In genomic region chr9:40321668-40322003, GRCm38 (mm10) we compare ENCODE assay signal across 11 mouse cellular contexts. TPM values are rescaled to one million over a fixed set of nuclear protein-coding genes. Genes with fewer than 3 reads are reported as not detected.
DNase-seq lines count a peak whose midpoint lies in the region; ATAC-seq and TF ChIP-seq lines count a peak whose summit lies in the region.
"Had no signal": no experiment of that assay in that cellular context is flagged by ENCODE, and none has a peak within 500 bp of the region (broad histone marks: within the 10 kb centered on the region; RNA-seq: fewer than 3 reads in every experiment).

No protein-coding gene starts in this region.

- peak overlapping the region; percentile 59; the same call in 1 of the 2 replicates for H3K27ac ChIP-seq in heart, embryonic 13.5 days (replicated peaks)
- peak overlapping the region; percentile 81 for H3K27ac ChIP-seq in lung, embryonic 14.5 days (ENCODE audit: low read depth)
- 0 out of 2 replicates have a peak overlapping the region, but pooled peaks have one; percentile 28 for H3K27ac ChIP-seq in embryonic facial prominence, embryonic 14.5 days (replicated peaks; ENCODE audit: low read depth, low read length)
- peak overlapping the region; percentile 96 for H3K27ac ChIP-seq in macrophage
- no peak overlapping the region for H3K27ac ChIP-seq in thymus, adult 2 months (ENCODE audit: control insufficient read depth, insufficient read depth, low read length)

- no peak overlapping the region for H3K4me3 ChIP-seq in heart, embryonic 13.5 days
- no peak overlapping the region for H3K4me3 ChIP-seq in lung, embryonic 14.5 days (ENCODE audit: low read depth, low read length)
- H3K4me3 ChIP-seq in embryonic facial prominence, embryonic 14.5 days (ENCODE audit: low read depth, low read length), result no peak overlapping the region
- H3K4me3 ChIP-seq in macrophage (ENCODE audit: inconsistent target), result no peak overlapping the region
- no peak overlapping the region for H3K4me3 ChIP-seq in thymus, adult 2 months (ENCODE audit: control insufficient read depth, insufficient read depth, low read length)
- H3K4me3 ChIP-seq: hindbrain, embryonic 13.5 days had no signal

- H3K4me2 ChIP-seq in heart, embryonic 13.5 days, result no peak overlapping the region
- H3K4me2 ChIP-seq in lung, embryonic 14.5 days, result no peak overlapping the region
- no peak overlapping the region for H3K4me2 ChIP-seq in embryonic facial prominence, embryonic 14.5 days (ENCODE audit: low read depth, low read length)
- H3K4me2 ChIP-seq: hindbrain, embryonic 13.5 days had no signal

- peaks cover 55% of the 10 kb centered on the region for H3K4me1 ChIP-seq in heart, embryonic 13.5 days
- peaks cover 14% of the 10 kb centered on the region for H3K4me1 ChIP-seq in lung, embryonic 14.5 days (ENCODE audit: insufficient read depth)
- H3K4me1 ChIP-seq in embryonic facial prominence, embryonic 14.5 days (ENCODE audit: control insufficient read depth, insufficient read depth, low read length), result peaks cover 12% of the 10 kb centered on the region
- H3K4me1 ChIP-seq in thymus, adult 2 months (replicated peaks; ENCODE audit: control insufficient read depth, insufficient read depth, low read length), result 0 out of 2 replicates have a peak, but pooled peaks cover 2% of the 10 kb centered on the region

- H3K9me3 ChIP-seq in heart, embryonic 13.5 days, result no peaks in the 10 kb centered on the region
- no peaks in the 10 kb centered on the region for H3K9me3 ChIP-seq in lung, embryonic 14.5 days (ENCODE audit: low read depth, low read length)
- no peaks in the 10 kb centered on the region for H3K9me3 ChIP-seq in embryonic facial prominence, embryonic 14.5 days (ENCODE audit: control insufficient read depth, low read length)
- H3K9me3 ChIP-seq: hindbrain, embryonic 13.5 days had no signal

- no peaks in the 10 kb centered on the region for H3K27me3 ChIP-seq in heart, embryonic 13.5 days (replicated peaks)
- H3K27me3 ChIP-seq in lung, embryonic 14.5 days (ENCODE audit: insufficient read depth, low read length), result no peaks in the 10 kb centered on the region
- no peaks in the 10 kb centered on the region for H3K27me3 ChIP-seq in embryonic facial prominence, embryonic 14.5 days (replicated peaks; ENCODE audit: control insufficient read depth, insufficient read depth, low read length)
- no peaks in the 10 kb centered on the region for H3K27me3 ChIP-seq in thymus, adult 2 months (ENCODE audit: control insufficient read depth, insufficient read depth, low read length)
- H3K27me3 ChIP-seq: hindbrain, embryonic 13.5 days; Patski had no signal

- WGBS in heart, embryonic 13.5 days, result 66% methylated on average over 3 of the region's 3 CpGs
- WGBS in lung, embryonic 14.5 days, result 59% methylated on average over 3 of the region's 3 CpGs
- WGBS in embryonic facial prominence, embryonic 14.5 days, result 48% methylated on average over 3 of the region's 3 CpGs
- 8% methylated on average over 3 of the region's 3 CpGs for WGBS in macrophage (ENCODE audit: missing documents)
- WGBS in thymus, adult 2 months, result 70% methylated on average over 3 of the region's 3 CpGs

- no peak for TF ChIP-seq CTCF in lung, embryonic 14.5 days (IDR thresholded peaks at IDR 0.05; ENCODE audit: low read depth)
- no peak for TF ChIP-seq CTCF in thymus, adult 2 months (IDR thresholded peaks at IDR 0.05; ENCODE audit: borderline replicate concordance, control insufficient read depth, extremely low read depth, insufficient read depth, low read length, poor library complexity)

- no peak for TF ChIP-seq POLR2A in thymus, adult 2 months (IDR thresholded peaks at IDR 0.05; ENCODE audit: control insufficient read depth, extremely low read depth, insufficient read depth, low read length, poor library complexity)

- no peak for ATAC-seq in heart, embryonic 13.5 days (ENCODE audit: extremely low read depth, insufficient number of reproducible peaks, low FRiP score, low TSS enrichment)
- no peak for ATAC-seq in lung, embryonic 14.5 days (ENCODE audit: insufficient read depth)
- ATAC-seq in embryonic facial prominence, embryonic 14.5 days (ENCODE audit: low read depth), result no peak

- no peak overlapping the region for H3K9ac ChIP-seq in heart, embryonic 13.5 days
- no peak overlapping the region for H3K9ac ChIP-seq in lung, embryonic 14.5 days
- H3K9ac ChIP-seq in embryonic facial prominence, embryonic 14.5 days (ENCODE audit: low read depth, low read length), result no peak overlapping the region
- H3K9ac ChIP-seq: hindbrain, embryonic 13.5 days had no signal

- peaks cover 10% of the 10 kb centered on the region for H3K36me3 ChIP-seq in heart, embryonic 13.5 days
- no peaks in the 10 kb centered on the region for H3K36me3 ChIP-seq in lung, embryonic 14.5 days (ENCODE audit: insufficient read depth)
- no peaks in the 10 kb centered on the region for H3K36me3 ChIP-seq in embryonic facial prominence, embryonic 14.5 days (ENCODE audit: control insufficient read depth, insufficient read depth, low read length)
- H3K36me3 ChIP-seq in macrophage (ENCODE audit: inconsistent target), result peaks cover 11% of the 10 kb centered on the region; the same call in 1 of the 2 replicates
- no peaks in the 10 kb centered on the region for H3K36me3 ChIP-seq in thymus, adult 2 months (ENCODE audit: control insufficient read depth, insufficient read depth, low read length)

- peaks cover 66% of the 10 kb centered on the region for H3K79me2 ChIP-seq in macrophage (ENCODE audit: inconsistent target)

- no peak for DNase-seq in heart, postnatal 4 days
- no peak for DNase-seq in lung, embryonic 14.5 days
- no peak for DNase-seq in lung, postnatal 25 days (ENCODE audit: low spot score)
- no peak for DNase-seq in embryonic facial prominence, embryonic 14.5 days (ENCODE audit: low spot score)
- no peak for DNase-seq in thymus, adult 2 months
- DNase-seq in thymus, adult 18-20 months, result no peak
- DNase-seq: cerebellum, adult 8-10 months had no signal

RNA-seq across cellular contexts. Expression of gene Scn3b, which starts 52.6 kb away (rescaled TPM):
- 0.69 and 1.3 TPM in 2 replicates for polyA plus RNA-seq in heart, embryonic 13.5 days (2015; fragmentation: Nextera tagmentation; extraction: Ambion mirVana)
- under 1 TPM; 0.67 to 0.99 TPM for total RNA-seq in heart, postnatal 4 days (2021)
- 2.9 and 4.4 TPM in 2 replicates for polyA plus RNA-seq in lung, embryonic 14.5 days (2014; fragmentation: Nextera tagmentation; extraction: Ambion mirVana)
- 34.7 and 42.9 TPM in 2 replicates for polyA plus RNA-seq in embryonic facial prominence, embryonic 14.5 days (2014; fragmentation: Nextera tagmentation; extraction: Ambion mirVana)
- total RNA-seq in macrophage (2018; cell fraction: chromatin; rRNA removed), result 10 to 100 TPM in 1 of 26 experiments, 1 to 10 TPM in 21, under 1 TPM in 4; 0.55 to 10.7 (median 2.5) TPM
- 1 to 10 TPM; 1.3 to 8.7 (median 3.2) TPM for total RNA-seq in macrophage (2018; cell fraction: cytosol; rRNA removed)
- 10 to 100 TPM in 2 of 26 experiments, 1 to 10 TPM in 23, under 1 TPM in 1; 0.92 to 16.0 (median 3.5) TPM for total RNA-seq in macrophage (2018; cell fraction: nucleus; rRNA removed)
- polyA plus RNA-seq in macrophage (2018), result 2.1 to 5.9 TPM (median 5.8 TPM) in 3 replicates
- polyA plus RNA-seq in thymus, adult 2 months (2012; rRNA removed), result 1.3 and 1.5 TPM in 2 replicates
